Mouse (Mus musculus) G1E (cell line): ENCODE measurements around the gene Plxnd1. TPM values are rescaled to one million over a fixed set of nuclear protein-coding genes. Genes with fewer than 3 reads are reported as not detected.

Experiments
- ATAC-seq: 2 replicates; pipeline ENCODE4 v1.8.0; 2016; ENCODE audit warnings: mild to moderate bottlenecking; ENCODE audit not compliant: insufficient number of reproducible peaks, poor library complexity, low FRiP score, severe bottlenecking; ENCODE audit errors: extremely low read depth
- DNase-seq: peaks from one replicate; pipeline ENCODE4 v3.0.0; 2012; ENCODE audit warnings: low spot score
- H3K27me3 ChIP-seq: 2 replicates; pipeline ENCODE4 v1.6.1; 2012; ENCODE audit warnings: mild to moderate bottlenecking, low read length, inconsistent platforms; ENCODE audit not compliant: insufficient read depth
- H3K36me3 ChIP-seq: replicated peaks from 2 replicates; pipeline ENCODE3; 2012; ENCODE audit warnings: mild to moderate bottlenecking, inconsistent platforms
- H3K4me1 ChIP-seq: 2 replicates; pipeline ENCODE4 v1.6.1; 2012; ENCODE audit warnings: low read depth, low read length, inconsistent platforms, mixed read lengths; ENCODE audit not compliant: insufficient read depth
- H3K4me3 ChIP-seq: 2 replicates; pipeline ENCODE4 v1.5.1; 2012; ENCODE audit warnings: low read depth, mild to moderate bottlenecking, inconsistent platforms, low read length, moderate library complexity, mixed read lengths
- H3K9me3 ChIP-seq: replicated peaks from 2 replicates; pipeline ENCODE4 v1.6.1; 2012; ENCODE audit warnings: inconsistent platforms
- CTCF ChIP-seq: IDR thresholded peaks from 2 replicates; pipeline ENCODE4 v1.5.1; 2012; ENCODE audit warnings: low read depth, low read length, inconsistent platforms, mixed read lengths
- GATA1 ChIP-seq: IDR thresholded peaks from 2 replicates; pipeline ENCODE4 v1.6.1; 2012; ENCODE audit warnings: borderline replicate concordance, low read length, inconsistent platforms, mixed read lengths
- GATA2 ChIP-seq: IDR thresholded peaks from 2 replicates; pipeline ENCODE4 v1.6.1; 2012; ENCODE audit warnings: low read depth, low read length, inconsistent platforms, borderline replicate concordance
- POLR2AphosphoS5 ChIP-seq: IDR thresholded peaks from 2 replicates; pipeline ENCODE4 v1.6.1; 2012; ENCODE audit warnings: low read depth, low read length, inconsistent platforms; ENCODE audit not compliant: insufficient replicate concordance
- TAL1 ChIP-seq: conservative IDR thresholded peaks from 2 replicates; pipeline ENCODE4 v1.6.1; 2012; ENCODE audit warnings: low read depth, low read length, inconsistent platforms, mixed read lengths
- polyA plus RNA-seq: library from polyadenylated mRNA; stranded (reverse); fragments of >175 nt; gene quantifications from 2 replicates; pipeline ENCODE4 v1.2.3, GENCODE M21; 2012
- total RNA-seq, 2 experiments: library from RNA; stranded (forward) in 1 of 2; stranded (reverse) in 1 of 2; fragments of 200-1000 nt in 1 of 2; fragments of >200 nt in 1 of 2; fragmentation: Nextera tagmentation in 1 of 2; gene quantifications; 2 replicates each; pipeline ENCODE4 v1.2.3; 2014 to 2017

Gene Plxnd1
- total and polyA plus RNA-seq, 3 experiments = 1.2 to 1.7 (median 1.5) TPM

DNA sequence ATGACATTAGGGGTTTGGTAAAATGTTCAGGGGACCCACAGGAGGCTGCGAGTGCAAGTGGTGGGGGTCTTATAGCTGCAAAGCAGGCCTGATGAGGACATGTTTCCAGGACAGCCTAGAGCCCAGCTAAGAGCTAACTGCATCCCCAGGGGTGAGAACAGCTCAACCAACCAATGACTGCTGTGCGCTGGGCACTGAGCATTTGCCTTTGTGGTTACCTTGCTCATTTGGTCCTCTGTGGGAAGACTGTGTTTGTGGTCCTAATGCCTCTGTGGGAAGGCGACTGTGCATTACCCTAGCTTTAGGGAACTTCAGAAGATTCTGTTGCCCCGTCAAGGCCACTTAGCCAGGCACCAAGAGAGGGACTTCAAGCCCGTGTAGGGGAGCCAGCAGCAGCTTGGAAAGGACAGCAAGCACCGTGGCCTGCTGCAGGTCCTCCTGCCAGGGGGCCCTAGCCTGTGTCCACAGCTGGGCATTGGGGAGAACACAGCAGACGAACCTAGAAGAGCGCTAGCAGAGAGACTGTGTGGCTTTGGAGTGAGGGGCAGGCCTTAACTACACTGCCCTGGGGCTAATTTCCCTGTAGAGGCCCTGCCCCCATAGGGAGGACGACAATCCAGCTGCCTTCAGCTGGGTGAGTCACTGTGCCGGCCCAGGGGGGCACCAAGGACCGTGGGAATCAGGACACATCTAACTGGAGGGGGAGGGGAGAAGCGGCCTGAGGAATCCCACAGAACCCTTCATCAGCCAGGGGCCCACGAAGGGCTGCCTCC is 3.5 kb downstream of the Plxnd1 start:
- H3K27me3 ChIP-seq = peaks cover 58% of the 10 kb centered on the region
- DNase-seq = no peak

DNA sequence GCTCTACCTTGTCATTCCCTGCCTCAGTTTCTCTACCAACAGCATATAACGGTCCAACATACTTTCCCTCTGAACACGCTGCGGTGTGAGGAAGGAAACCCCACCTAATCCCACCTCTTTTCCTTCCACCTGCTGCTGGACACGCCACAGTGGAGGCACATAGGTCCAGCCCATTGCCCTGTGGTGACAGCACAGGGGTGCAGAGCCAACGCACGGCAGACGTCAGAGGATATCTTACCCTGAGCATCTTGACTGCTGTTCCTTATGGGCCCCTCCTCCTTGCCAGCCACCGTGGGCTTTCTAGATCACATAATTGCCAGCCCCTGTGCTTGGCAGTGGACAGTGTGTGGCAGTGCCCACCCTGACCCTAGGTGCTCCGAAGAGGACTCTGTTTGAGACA is 4.3 kb downstream of the Plxnd1 start:
- no peak for TF ChIP-seq CTCF
- TF ChIP-seq POLR2AphosphoS5 = no peak
- no peak for TF ChIP-seq GATA1
- TF ChIP-seq TAL1 = no peak
- TF ChIP-seq GATA2 = no peak
- Histone ChIP-seq H3K4me3 (no peak overlapping the region), H3K27me3 (peaks cover 59% of the 10 kb centered on the region), H3K36me3 (no peaks in the 10 kb centered on the region), H3K4me1 (peaks cover 16% of the 10 kb centered on the region), H3K9me3 (peaks cover 15% of the 10 kb centered on the region)
- no peak for ATAC-seq
- no peak for DNase-seq

More for the DNA sequence above, 3.5 kb downstream of the Plxnd1 start:
- TF ChIP-seq TAL1 = no peak
- no peak for TF ChIP-seq GATA2
- TF ChIP-seq GATA1 = no peak
- no peak for TF ChIP-seq CTCF
- no peak for TF ChIP-seq POLR2AphosphoS5
- H3K4me1 ChIP-seq = peaks cover 23% of the 10 kb centered on the region
- H3K9me3 ChIP-seq = peaks cover 15% of the 10 kb centered on the region
- no peak for ATAC-seq
- no peak overlapping the region for H3K4me3 ChIP-seq
- H3K36me3 ChIP-seq = no peaks in the 10 kb centered on the region

DNA sequence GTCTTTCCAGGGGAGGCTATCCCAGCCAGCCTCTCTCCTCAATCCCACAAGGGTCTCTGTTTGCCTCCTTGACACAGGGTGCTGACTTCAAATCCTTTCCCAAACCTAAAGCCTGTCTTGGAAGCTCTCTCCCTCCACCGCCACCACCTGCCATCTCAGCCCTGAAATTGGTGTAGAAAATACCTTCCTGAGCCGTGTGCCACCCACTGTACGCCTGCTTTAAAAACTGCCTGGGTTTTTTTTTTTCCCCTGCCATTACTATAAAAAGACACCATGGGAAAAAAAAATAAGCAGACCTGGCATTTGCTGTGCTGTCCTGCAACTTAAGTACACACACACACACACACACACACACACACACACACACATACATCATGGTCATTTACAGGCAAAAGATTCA is 4.7 kb downstream of the Plxnd1 start:
- TF ChIP-seq CTCF (no peak), POLR2AphosphoS5 (no peak), GATA2 (no peak)
- no peaks in the 10 kb centered on the region for H3K36me3 ChIP-seq
- ATAC-seq (no peak), DNase-seq (no peak)
- H3K4me1 ChIP-seq = peaks cover 15% of the 10 kb centered on the region
- H3K27me3 ChIP-seq = peaks cover 62% of the 10 kb centered on the region
- peaks cover 15% of the 10 kb centered on the region for H3K9me3 ChIP-seq
- H3K4me3 ChIP-seq = no peak overlapping the region

DNA sequence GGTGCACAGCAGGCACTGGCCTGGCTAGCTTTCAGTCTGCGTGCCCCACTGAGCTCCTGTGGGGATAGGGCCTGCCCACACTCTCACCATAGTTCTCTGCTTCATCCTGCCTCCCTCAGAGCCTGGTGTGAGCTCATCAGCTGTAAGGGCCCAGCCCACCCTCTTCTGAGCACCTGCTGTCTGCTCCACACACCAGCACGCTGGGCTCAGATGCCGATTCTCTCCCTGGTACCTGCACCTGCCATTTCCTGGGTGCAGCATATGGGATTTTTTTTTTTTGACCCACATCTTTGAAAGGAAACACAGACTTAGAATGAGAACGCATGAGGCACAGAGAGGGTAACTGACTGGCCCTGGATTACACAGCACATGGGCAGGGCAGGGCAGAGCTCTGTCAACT is 5.2 kb downstream of the Plxnd1 start:
- no peak overlapping the region for H3K4me3 ChIP-seq

DNA sequence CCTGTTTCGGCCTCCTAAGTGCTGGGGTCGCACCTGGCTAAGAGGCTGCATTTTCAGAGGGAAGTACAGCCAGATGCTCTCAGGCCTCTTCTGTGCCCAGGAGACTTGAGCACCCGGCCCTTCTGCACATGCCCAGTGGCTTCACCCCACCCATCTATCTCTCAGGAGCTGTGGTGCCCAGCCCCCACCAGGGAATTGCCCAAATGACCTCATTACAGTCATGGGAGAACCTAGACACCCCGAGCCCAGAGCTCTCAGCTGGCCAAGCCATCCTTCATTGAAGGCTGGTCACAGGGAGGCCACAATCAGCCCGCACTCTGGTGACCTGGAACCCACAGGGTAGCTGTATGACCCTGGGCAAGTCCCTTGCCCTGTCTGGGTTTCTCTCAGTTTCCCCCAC is 5.8 kb downstream of the Plxnd1 start:
- peaks cover 64% of the 10 kb centered on the region for H3K27me3 ChIP-seq

More for the DNA sequence above, 5.2 kb downstream of the Plxnd1 start:
- Histone ChIP-seq H3K4me1 (peaks cover 15% of the 10 kb centered on the region), H3K9me3 (peaks cover 15% of the 10 kb centered on the region), H3K36me3 (no peaks in the 10 kb centered on the region), H3K27me3 (peaks cover 66% of the 10 kb centered on the region)
- no peak for TF ChIP-seq GATA1
- TF ChIP-seq TAL1 = no peak
- no peak for TF ChIP-seq CTCF
- no peak for TF ChIP-seq GATA2
- no peak for TF ChIP-seq POLR2AphosphoS5
- DNase-seq = no peak
- ATAC-seq = no peak

DNA sequence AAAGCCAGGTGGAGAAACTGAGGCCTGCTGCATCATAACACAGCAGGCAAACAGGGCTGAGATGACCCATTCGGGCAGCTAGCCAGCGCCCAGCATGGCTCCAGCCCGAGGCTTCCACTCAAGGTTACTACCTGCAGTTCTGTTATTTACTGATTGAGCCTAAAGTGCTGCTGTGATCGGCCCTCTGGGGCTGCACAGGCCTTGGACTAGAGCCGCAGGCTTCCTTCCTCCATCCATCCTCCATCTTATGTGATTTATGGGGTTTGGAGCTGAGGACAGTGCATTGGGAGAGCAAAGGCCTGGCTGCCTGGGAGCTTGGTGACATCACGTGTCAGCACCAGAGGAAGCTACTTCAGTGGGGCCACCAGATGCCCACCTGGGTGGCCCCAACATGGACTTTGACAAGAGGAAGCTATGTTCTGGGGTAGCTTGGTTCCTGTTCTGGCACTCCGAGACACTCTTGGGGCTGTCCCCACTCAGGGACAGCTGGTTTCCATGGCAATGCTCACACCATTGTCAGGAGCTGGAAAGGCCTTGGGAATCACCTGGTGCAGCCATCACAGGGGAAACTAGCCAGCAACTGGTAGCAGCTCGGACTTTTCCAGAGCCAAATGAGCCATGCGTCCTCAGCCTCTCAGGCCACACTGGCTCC is 7.6 kb downstream of the Plxnd1 start:
- DNase-seq = no peak
- Histone ChIP-seq H3K9me3 (no peaks in the 10 kb centered on the region), H3K4me1 (peaks cover 7% of the 10 kb centered on the region; the same call in 1 of the 2 replicates), H3K27me3 (peaks cover 57% of the 10 kb centered on the region), H3K4me3 (no peak overlapping the region), H3K36me3 (no peaks in the 10 kb centered on the region)
- no peak for ATAC-seq
- TF ChIP-seq TAL1 (no peak), GATA1 (no peak), CTCF (no peak), POLR2AphosphoS5 (no peak)

More for the DNA sequence above, 5.8 kb downstream of the Plxnd1 start:
- DNase-seq (no peak), ATAC-seq (no peak)
- peaks cover 10% of the 10 kb centered on the region for H3K9me3 ChIP-seq
- H3K4me3 ChIP-seq = no peak overlapping the region
- peaks cover 10% of the 10 kb centered on the region; the same call in 1 of the 2 replicates for H3K4me1 ChIP-seq
- TF ChIP-seq POLR2AphosphoS5 (no peak), GATA2 (no peak), CTCF (no peak), TAL1 (no peak), GATA1 (no peak)
- no peaks in the 10 kb centered on the region for H3K36me3 ChIP-seq
